Mouse (Mus musculus) embryonic facial prominence, embryonic 13.5 days (tissue): ENCODE results near the gene Scgb1b10. TPM values are rescaled to one million over a fixed set of nuclear protein-coding genes. Genes with fewer than 3 reads are reported as not detected.
"Not testable (repeated sequence)": the region's sequence is repeated elsewhere in the genome, so short reads cannot be mapped to it uniquely, and the experiment has no call there.

ENCODE experiments used
- ATAC-seq: fragments of 200-750 bp; cut with Nextera tagmentation; 2 replicates; pipeline ENCODE4 v1.8.0; 2017; ENCODE audit warnings: low read depth; ENCODE audit not compliant: insufficient number of reproducible peaks, insufficient read depth, low FRiP score, low TSS enrichment
- H3K27ac ChIP-seq: fragments of 300-500 bp; sonication (generic); 2 replicates; pipeline ENCODE4 v1.5.1; 2015; ENCODE audit warnings: moderate library complexity, mild to moderate bottlenecking, inconsistent platforms
- H3K27me3 ChIP-seq: fragments of 300-500 bp; sonication (generic); 2 replicates; pipeline ENCODE4 v1.6.1; 2015; ENCODE audit warnings: mild to moderate bottlenecking, inconsistent platforms
- H3K36me3 ChIP-seq: fragments of 300-500 bp; sonication (generic); 2 replicates; pipeline ENCODE4 v1.6.1; 2015; ENCODE audit warnings: mild to moderate bottlenecking, inconsistent platforms
- H3K4me1 ChIP-seq: fragments of 300-500 bp; sonication (generic); 2 replicates; pipeline ENCODE4 v1.6.1; 2015; ENCODE audit warnings: inconsistent platforms
- H3K4me2 ChIP-seq: fragments of 300-500 bp; sonication (generic); 2 replicates; pipeline ENCODE4 v1.6.1; 2015; ENCODE audit warnings: moderate library complexity, mild to moderate bottlenecking, inconsistent platforms
- H3K4me3 ChIP-seq: fragments of 300-500 bp; sonication (generic); 2 replicates; pipeline ENCODE4 v1.5.1; 2015; ENCODE audit warnings: mild to moderate bottlenecking, inconsistent platforms
- H3K9ac ChIP-seq: fragments of 300-500 bp; sonication (generic); 2 replicates; pipeline ENCODE4 v1.6.1; 2015; ENCODE audit warnings: mild to moderate bottlenecking, inconsistent platforms
- H3K9me3 ChIP-seq: fragments of 300-500 bp; sonication (generic); 2 replicates; pipeline ENCODE4 v1.6.1; 2016; ENCODE audit warnings: inconsistent platforms
- polyA plus RNA-seq: library from polyadenylated mRNA; unstranded; fragments of >200 nt; fragmentation: Nextera tagmentation; extraction: Ambion mirVana; gene quantifications from 2 replicates; pipeline ENCODE4 v1.2.1, GENCODE M21; 2015

Gene Scgb1b10
- not detected in 2 replicates for polyA plus RNA-seq

- H3K27ac ChIP-seq, H3K4me1 ChIP-seq, H3K4me3 ChIP-seq, H3K9me3 ChIP-seq, H3K36me3 ChIP-seq, H3K27me3 ChIP-seq, H3K9ac ChIP-seq, H3K4me2 ChIP-seq, ATAC-seq: not testable (repeated sequence)
Measured at GRCm38 (mm10) chr7:32100553-32100952, at the start of gene Scgb1b10. TSS of gene Scgb1b10 (plus strand) at chr7:32100853.

Other genes with a start within 250 kb of the Scgb1b10 start
- not detected in 2 replicates for gene Scgb2b11, start 110.3 kb downstream of the Scgb1b10 start, polyA plus RNA-seq
- gene Scgb1b11, start 122.0 kb downstream of the Scgb1b10 start, polyA plus RNA-seq: not detected in 2 replicates
- not detected in 2 replicates for gene Scgb2b12, start 226.4 kb downstream of the Scgb1b10 start, polyA plus RNA-seq
- gene Scgb1b12, start 233.3 kb downstream of the Scgb1b10 start, polyA plus RNA-seq: not detected in 2 replicates